ENCODE assay signal across 7 mouse cellular contexts in genomic region chr14:122476041-122476821, GRCm38 (mm10). TPM values are rescaled to one million over a fixed set of nuclear protein-coding genes. Genes with fewer than 3 reads are reported as not detected.
A peak's percentile ranks its signal among the peaks of the same experiment; 100 is the strongest.
DNase-seq lines count a peak whose midpoint lies in the region; ATAC-seq lines count a peak whose summit lies in the region.

No protein-coding gene starts in this region.

- peaks cover 66% of the 10 kb centered on the region for H3K27me3 ChIP-seq in hindbrain, embryonic 13.5 days
- peaks cover 73% of the 10 kb centered on the region for H3K27me3 ChIP-seq in midbrain, embryonic 12.5 days

- no peaks in the 10 kb centered on the region for H3K9me3 ChIP-seq in hindbrain, embryonic 13.5 days
- H3K9me3 ChIP-seq in midbrain, embryonic 12.5 days = no peaks in the 10 kb centered on the region

- H3K4me1 ChIP-seq in hindbrain, embryonic 13.5 days (replicated peaks) = peaks cover 31% of the 10 kb centered on the region
- H3K4me1 ChIP-seq in midbrain, embryonic 12.5 days = peaks cover 35% of the 10 kb centered on the region

- peak overlapping the region; percentile 58 for H3K4me3 ChIP-seq in hindbrain, embryonic 13.5 days
- H3K4me3 ChIP-seq in midbrain, embryonic 12.5 days = peak overlapping the region; percentile 77

- peak overlapping the region; percentile 87 for H3K9ac ChIP-seq in hindbrain, embryonic 13.5 days
- H3K9ac ChIP-seq in midbrain, embryonic 12.5 days (replicated peaks) = peak overlapping the region; percentile 97

- no peaks in the 10 kb centered on the region; the same call in 1 of the 2 replicates for H3K36me3 ChIP-seq in hindbrain, embryonic 13.5 days
- no peaks in the 10 kb centered on the region for H3K36me3 ChIP-seq in midbrain, embryonic 12.5 days

- DNase-seq in ovary, postnatal 36 days (ENCODE audit: low spot score) = peak; percentile 19
- DNase-seq in ovary, postnatal 14 days (ENCODE audit: low spot score) = no peak
- peak; percentile 65 for DNase-seq in embryo, embryonic 11 days
- no peak for DNase-seq in c-Kit-positive CD71-positive TER-119-positive erythroid progenitor cells, embryonic 14.5 days (ENCODE audit: low spot score)
- DNase-seq in gastrocnemius, postnatal 25 days = no peak

- peak overlapping the region; percentile 96 for H3K27ac ChIP-seq in hindbrain, embryonic 13.5 days
- peak overlapping the region; percentile 99 for H3K27ac ChIP-seq in midbrain, embryonic 12.5 days (replicated peaks)

- peak overlapping the region; percentile 56 for H3K4me2 ChIP-seq in hindbrain, embryonic 13.5 days
- peak overlapping the region; percentile 71 for H3K4me2 ChIP-seq in midbrain, embryonic 12.5 days (replicated peaks)

- under 1% methylated on average over 62 of the region's 62 CpGs for WGBS in hindbrain, embryonic 13.5 days
- under 1% methylated on average over 62 of the region's 62 CpGs for WGBS in midbrain, embryonic 12.5 days

- no peak for ATAC-seq in hindbrain, embryonic 13.5 days (ENCODE audit: low FRiP score)
- ATAC-seq in midbrain, embryonic 12.5 days (ENCODE audit: low FRiP score, low read depth) = no peak

RNA-seq across cellular contexts. Expression of gene Zic2, which starts 1.0 kb away (rescaled TPM):
- 9.3 and 13.7 TPM in 2 replicates for polyA plus RNA-seq in hindbrain, embryonic 13.5 days (2015; fragmentation: Nextera tagmentation; extraction: Ambion mirVana)
- 14.2 and 21.1 TPM in 2 replicates for polyA plus RNA-seq in midbrain, embryonic 12.5 days (2016; fragmentation: Nextera tagmentation; extraction: Ambion mirVana)
- not detected for total RNA-seq in gastrocnemius, postnatal 25 days (2021)

RNA-seq across cellular contexts. Expression of gene Zic5, which starts 10.8 kb away (rescaled TPM):
- 10.9 and 13.9 TPM in 2 replicates for polyA plus RNA-seq in hindbrain, embryonic 13.5 days (2015; fragmentation: Nextera tagmentation; extraction: Ambion mirVana)
- polyA plus RNA-seq in midbrain, embryonic 12.5 days (2016; fragmentation: Nextera tagmentation; extraction: Ambion mirVana) = 15.7 and 30.2 TPM in 2 replicates
- total RNA-seq in gastrocnemius, postnatal 25 days (2021) = not detected

RNA-seq across cellular contexts. Expression of gene Gm10837, which starts 14.2 kb away (rescaled TPM):
- polyA plus RNA-seq in hindbrain, embryonic 13.5 days (2015; fragmentation: Nextera tagmentation; extraction: Ambion mirVana) = 0.41 and 0.74 TPM in 2 replicates
- polyA plus RNA-seq in midbrain, embryonic 12.5 days (2016; fragmentation: Nextera tagmentation; extraction: Ambion mirVana) = 0.31 and 0.68 TPM in 2 replicates
- total RNA-seq in gastrocnemius, postnatal 25 days (2021) = not detected

RNA-seq across cellular contexts. Expression of gene Gm5089, which starts 25.3 kb away (rescaled TPM):
- polyA plus RNA-seq in hindbrain, embryonic 13.5 days (2015; fragmentation: Nextera tagmentation; extraction: Ambion mirVana) = 1.8 and 3.0 TPM in 2 replicates
- 1.7 and 2.6 TPM in 2 replicates for polyA plus RNA-seq in midbrain, embryonic 12.5 days (2016; fragmentation: Nextera tagmentation; extraction: Ambion mirVana)
- not detected for total RNA-seq in gastrocnemius, postnatal 25 days (2021)

RNA-seq across cellular contexts. Expression of gene Pcca, which starts 57.9 kb away (rescaled TPM):
- 26.7 and 29.7 TPM in 2 replicates for polyA plus RNA-seq in hindbrain, embryonic 13.5 days (2015; fragmentation: Nextera tagmentation; extraction: Ambion mirVana)
- polyA plus RNA-seq in midbrain, embryonic 12.5 days (2016; fragmentation: Nextera tagmentation; extraction: Ambion mirVana) = 32.2 and 33.5 TPM in 2 replicates
- total RNA-seq in gastrocnemius, postnatal 25 days (2021) = 10 to 100 TPM; 39.0 to 45.6 TPM

Comparison
In these comparisons a context has a peak if more than half of its experiments do, and no peak if none do; other contexts are left out.
1. DNase-seq: peak in ovary, postnatal 36 days (single experiment) and embryo, embryonic 11 days (single experiment); none in ovary, postnatal 14 days (single experiment), c-Kit-positive CD71-positive TER-119-positive erythroid progenitor cells, embryonic 14.5 days (single experiment) and gastrocnemius, postnatal 25 days (single experiment).